Mouse (Mus musculus) fat pad, adult 2 months (tissue): ENCODE results near the gene Cln3.

ENCODE experiments used
- DNase-seq: peaks from one replicate; pipeline ENCODE4 v3.0.0-alpha.2; 2011; ENCODE audit warnings: low read depth, low spot score; ENCODE audit errors: extremely low read depth

Cln3 gene

DNA sequence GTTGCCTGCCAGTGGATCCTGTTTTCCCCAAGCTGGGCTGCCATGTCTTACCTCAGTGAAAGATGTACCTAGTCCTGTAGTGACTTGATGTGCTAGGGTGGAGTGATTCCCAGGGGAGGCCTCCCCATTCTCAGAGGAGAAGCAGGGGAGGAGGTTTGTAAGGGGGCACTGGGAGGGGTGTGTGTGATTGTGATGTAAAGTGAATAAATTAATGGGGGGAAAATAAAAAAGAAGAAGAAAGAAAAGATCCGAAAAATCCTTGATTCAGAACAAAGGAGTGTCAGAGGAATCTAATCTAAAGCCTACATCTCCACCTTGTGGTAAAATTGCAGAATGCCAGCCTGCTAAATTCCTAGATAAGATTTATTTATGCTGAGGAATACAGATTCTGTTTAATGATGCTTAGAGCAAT, 57.4 kb downstream of the Cln3 start:
- DNase-seq, result no peak

- DNase-seq, result no peak
Observed at GRCm38 (mm10) chr7:126523316-126523715, 62.3 kb downstream of the Cln3 start.
